Mouse (Mus musculus) ES-Bruce4 (cell line): ENCODE results near the gene Gm10715.
"Not testable (repeated sequence)": the region's sequence is repeated elsewhere in the genome, so short reads cannot be mapped to it uniquely, and the experiment has no call there.

Source experiments
- EP300 ChIP-seq: IDR thresholded peaks from 2 replicates; pipeline ENCODE4 v1.6.1; 2011; ENCODE audit warnings: low read depth, low read length; ENCODE audit not compliant: insufficient read depth
- POLR2A ChIP-seq: IDR thresholded peaks from one replicate; pipeline ENCODE4 v1.8.1; 2011; ENCODE audit warnings: low read length; ENCODE audit not compliant: insufficient read depth

DNA sequence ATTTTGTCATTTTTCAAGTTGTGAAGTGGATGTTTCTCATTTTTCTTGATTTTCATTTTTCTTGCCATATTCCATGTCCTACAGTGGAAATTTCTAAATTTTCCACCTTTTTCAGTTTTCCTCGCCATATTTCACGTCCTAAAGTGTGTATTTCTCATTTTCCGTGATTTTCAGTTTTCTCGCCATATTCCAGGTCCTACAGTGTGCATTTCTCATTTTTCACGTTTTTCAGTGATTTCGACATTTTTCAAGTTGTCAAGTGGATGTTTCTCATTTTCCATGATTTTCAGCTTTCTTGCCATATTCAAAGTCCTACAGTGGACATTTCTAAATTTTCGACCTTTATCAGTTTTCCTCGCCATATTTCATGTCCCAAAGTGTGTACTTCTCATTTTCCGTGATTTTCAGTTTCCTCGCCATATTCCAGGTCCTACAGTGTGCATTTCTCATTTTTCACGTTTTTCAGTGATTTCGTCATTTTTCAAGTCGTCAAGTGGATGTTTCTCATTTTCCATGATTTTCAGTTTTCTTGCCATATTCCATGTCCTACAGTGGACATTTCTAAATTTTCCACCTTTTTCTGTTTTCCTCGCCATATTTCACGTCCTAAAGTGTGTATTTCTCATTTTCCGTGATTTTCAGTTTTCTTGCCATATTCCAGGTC lies 12.6 kb upstream of the Gm10715 start:
- TF ChIP-seq POLR2A, EP300: not testable (repeated sequence)
